Mouse (Mus musculus) CH12.LX (cell line): ENCODE measurements around the gene Ttf1.
A peak's percentile ranks its signal among the peaks of the same experiment; 100 is the strongest.

Experiments used
- CTCF ChIP-seq, 2 experiments: IDR thresholded peaks in 1 of 2; conservative IDR thresholded peaks in 1 of 2; 2 replicates each; pipeline ENCODE4 v1.5.1; 2011 to 2012; ENCODE audit warnings: low read depth in 2 of 2, low read length in 2 of 2, improper control_type of control experiment in 1 of 2, inconsistent platforms in 1 of 2, mild to moderate bottlenecking in 1 of 2, moderate library complexity in 1 of 2
- POLR2A ChIP-seq: IDR thresholded peaks from 2 replicates; pipeline ENCODE4 v1.6.1; 2011; ENCODE audit warnings: low read depth, mild to moderate bottlenecking, improper control_type of control experiment, low read length
- ZC3H11A ChIP-seq: IDR thresholded peaks from 2 replicates; pipeline ENCODE4 v1.6.1; 2012; ENCODE audit warnings: low read depth, mild to moderate bottlenecking, inconsistent platforms, low read length, improper control_type of control experiment

- TF ChIP-seq POLR2A (peak; percentile 43), CTCF (conservative IDR thresholded peaks at IDR 0.05 in 1 of 2, IDR thresholded peaks at IDR 0.05 in 1 of 2; ENCODE audit: low read depth in 2 of 2, low read length in 2 of 2) (no peak), ZC3H11A (no peak)
Measured at GRCm38 (mm10) chr2:29124571-29124935, 64.5 kb downstream of the Ttf1 start.
